Mouse (Mus musculus) heart, adult 2 months (tissue): ENCODE results near the gene Psmd3. TPM values are rescaled to one million over a fixed set of nuclear protein-coding genes. Genes with fewer than 3 reads are reported as not detected.
A peak's percentile ranks its signal among the peaks of the same experiment; 100 is the strongest.
"Not testable (repeated sequence)": the region's sequence is repeated elsewhere in the genome, so short reads cannot be mapped to it uniquely, and the experiment has no call there.

Source experiments
- DNase-seq, 2 experiments: peaks; one replicate each; pipeline ENCODE4 v3.0.0; 2021
- H3K27ac ChIP-seq: fragments of 200-600 bp; 2 replicates; pipeline ENCODE4 v1.8.1; 2022
- H3K27me3 ChIP-seq: fragments of 200-500 bp; 2 replicates; pipeline ENCODE4 v1.6.1; 2012; ENCODE audit warnings: mild to moderate bottlenecking, low read length, inconsistent platforms, mixed read lengths; ENCODE audit not compliant: control insufficient read depth, insufficient read depth
- H3K36me3 ChIP-seq: fragments of 200-500 bp; 2 replicates; pipeline ENCODE4 v1.6.1; 2012; ENCODE audit warnings: low read length, inconsistent platforms; ENCODE audit not compliant: control insufficient read depth, insufficient read depth
- H3K4me1 ChIP-seq: fragments of 200-500 bp; 2 replicates; pipeline ENCODE4 v1.6.1; 2011; ENCODE audit warnings: low read length; ENCODE audit not compliant: control insufficient read depth, insufficient read depth
- H3K4me3 ChIP-seq: fragments of 200-600 bp; 2 replicates; pipeline ENCODE4 v1.8.1; 2022
- H3K79me2 ChIP-seq: fragments of 200-500 bp; replicated peaks from 2 replicates; pipeline ENCODE4 v1.6.1; 2012; ENCODE audit warnings: mild to moderate bottlenecking, inconsistent platforms, low read length, moderate library complexity, mixed read lengths; ENCODE audit not compliant: control insufficient read depth, insufficient read depth
- H3K9ac ChIP-seq: fragments of 200-500 bp; 2 replicates; pipeline ENCODE4 v1.6.1; 2012; ENCODE audit warnings: low read depth, mild to moderate bottlenecking, control low read depth, inconsistent platforms, low read length, mixed read lengths
- CTCF ChIP-seq: fragments of 200-600 bp; IDR thresholded peaks from 2 replicates; pipeline ENCODE4 v1.8.1; 2022; ENCODE audit warnings: antibody characterized with exemption, mild to moderate bottlenecking, moderate library complexity
- EP300 ChIP-seq: fragments of 200-500 bp; IDR thresholded peaks from 2 replicates; pipeline ENCODE4 v1.6.1; 2011; ENCODE audit warnings: low read depth, low read length, control low read depth; ENCODE audit not compliant: insufficient read depth
- POLR2A ChIP-seq: fragments of 200-500 bp; IDR thresholded peaks from 2 replicates; pipeline ENCODE4 v1.6.1; 2011; ENCODE audit warnings: mild to moderate bottlenecking, low read depth, low read length, control low read depth; ENCODE audit not compliant: insufficient read depth
- WGBS: fragments of 180-500 bp; shearing (Covaris S2); methylation state at CpG from one replicate; pipeline ENCODE4 v1.1.7; 2018; 5-methylcytosine and 5-hydroxymethylcytosine counted together
- intact Hi-C: fragments of 180-260 bp; cut with DNase I; formaldehyde crosslinking; loops from one replicate; pipeline ENCODE4 v1.15.1; 2025
- polyA plus RNA-seq: library from polyadenylated mRNA; depleted of rRNA; stranded (reverse); fragments of >200 nt; gene quantifications from 2 replicates; pipeline ENCODE4 v1.2.3, GENCODE M21; 2012
- total RNA-seq, 2 experiments: library from RNA; stranded (reverse); gene quantifications; 2 replicates each; pipeline ENCODE4 v1.2.3; 2021

The Psmd3 gene
- total and polyA plus RNA-seq, 3 experiments, result 89.5 to 144 (median 105) TPM

DNA sequence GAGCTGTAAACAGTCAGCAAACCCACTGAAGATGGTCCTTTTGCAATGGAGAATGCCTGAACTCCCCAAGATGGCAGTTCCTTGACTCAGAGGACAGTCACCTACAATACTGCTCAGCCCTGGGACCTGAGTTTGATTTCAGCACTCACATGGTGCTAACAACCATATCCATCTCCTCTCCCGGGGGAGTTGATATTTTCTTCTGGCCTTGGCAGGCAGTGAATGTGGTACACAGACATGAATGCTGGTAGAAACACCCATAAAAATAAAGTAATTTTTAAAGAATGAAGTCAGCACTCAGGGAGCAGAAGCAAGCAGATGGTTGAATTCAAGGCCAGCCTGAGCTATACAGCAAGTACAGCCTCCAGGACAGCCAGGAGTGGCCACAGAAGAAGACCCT is 53.8 kb downstream of the Psmd3 start:
- intact Hi-C loops, result loop anchor here (5.0 kb wide), 1 partner anchor 34 kb away; the partner anchor contains the start of gene Csf3
- Histone ChIP-seq H3K4me1 (peaks cover 3% of the 10 kb centered on the region; the same call in 1 of the 2 replicates), H3K9ac (no peak overlapping the region), H3K4me3 (no peak overlapping the region), H3K27ac (no peak overlapping the region), H3K27me3 (no peaks in the 10 kb centered on the region), H3K36me3 (no peaks in the 10 kb centered on the region), H3K79me2 (no peaks in the 10 kb centered on the region)
- DNase-seq, result no peak
- 67% methylated on average over 1 of the region's 1 CpGs for WGBS
- TF ChIP-seq CTCF (no peak), EP300 (no peak), POLR2A (no peak)

DNA sequence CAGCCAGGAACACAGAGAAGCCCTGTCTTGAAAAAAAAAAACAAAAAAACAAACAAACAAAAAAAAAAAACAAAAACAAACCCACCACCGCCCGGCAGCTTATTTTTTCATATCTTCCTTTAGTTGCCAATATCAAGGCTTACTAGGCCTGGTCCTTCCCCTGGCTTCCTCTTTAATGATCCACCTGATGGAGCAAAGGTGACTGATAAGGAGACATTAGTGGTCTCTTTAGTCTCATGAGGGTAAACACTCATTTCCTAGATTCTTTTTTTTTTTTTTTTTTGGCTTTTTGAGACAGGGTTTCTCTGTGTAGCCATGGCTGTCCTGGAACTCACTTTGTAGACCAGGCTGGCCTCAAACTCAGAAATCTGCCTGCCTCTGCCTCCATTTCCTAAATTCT is 54.9 kb downstream of the Psmd3 start:
- H3K9ac ChIP-seq, DNase-seq, H3K4me1 ChIP-seq, H3K27ac ChIP-seq, H3K27me3 ChIP-seq, H3K36me3 ChIP-seq, H3K79me2 ChIP-seq, H3K4me3 ChIP-seq: not testable (repeated sequence)
- 84% methylated on average over 2 of the region's 2 CpGs for WGBS
- intact Hi-C loops, result loop anchor here (5.0 kb wide), 1 partner anchor 35 kb away; the partner anchor contains the start of gene Csf3

DNA sequence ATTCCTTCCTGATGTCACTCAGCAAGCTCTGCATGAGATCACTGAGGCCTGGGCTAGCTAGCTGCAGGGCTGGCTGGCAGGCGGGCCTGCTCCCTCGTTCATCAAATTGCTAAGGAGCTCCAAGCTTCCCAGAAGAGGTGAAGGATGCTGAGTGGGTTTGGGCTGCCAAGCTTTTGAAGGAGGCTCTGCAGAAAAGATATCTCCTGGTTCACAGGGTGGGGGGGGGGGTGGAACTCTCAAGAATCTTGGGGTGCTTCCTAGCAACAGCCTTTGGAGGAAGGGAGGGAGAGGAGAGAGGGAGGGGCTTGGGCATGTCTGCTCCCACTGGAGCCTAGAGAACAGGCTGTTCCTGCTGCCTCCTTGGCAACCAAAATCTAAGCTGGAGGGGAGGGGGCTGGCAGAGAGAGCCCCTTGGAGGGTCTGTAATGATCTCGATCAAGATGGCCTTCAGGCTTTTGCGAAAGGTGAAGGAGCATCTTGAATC is 56.1 kb downstream of the Psmd3 start:
- no peak for TF ChIP-seq POLR2A
- TF ChIP-seq EP300, result no peak
- TF ChIP-seq CTCF, result no peak
- Histone ChIP-seq H3K36me3 (no peaks in the 10 kb centered on the region), H3K79me2 (peaks cover 4% of the 10 kb centered on the region; the same call in 1 of the 2 replicates), H3K4me3 (no peak overlapping the region), H3K27ac (no peak overlapping the region), H3K9ac (no peak overlapping the region), H3K27me3 (no peaks in the 10 kb centered on the region), H3K4me1 (peaks cover 6% of the 10 kb centered on the region)
- WGBS, result 60% methylated on average over 4 of the region's 4 CpGs
- DNase-seq, result peak in 1 of 2 experiments; percentile 32
- intact Hi-C loops, result loop anchor here (2.0 to 5.0 kb wide), 2 partner anchors 20 to 36 kb away; partner anchors contain the start of gene Csf3

GRCm38 (mm10) chr11:98738925-98739324 is 56.6 kb downstream of the Psmd3 start:
- intact Hi-C loops, result loop anchor here (2.0 to 5.0 kb wide), 2 partner anchors 20 to 37 kb away; partner anchors contain the start of gene Csf3
- Histone ChIP-seq H3K4me1 (peaks cover 8% of the 10 kb centered on the region), H3K27me3 (no peaks in the 10 kb centered on the region), H3K27ac (no peak overlapping the region), H3K79me2 (peaks cover 4% of the 10 kb centered on the region; the same call in 1 of the 2 replicates), H3K9ac (no peak overlapping the region), H3K36me3 (no peaks in the 10 kb centered on the region), H3K4me3 (no peak overlapping the region)
- 70% methylated on average over 9 of the region's 9 CpGs for WGBS
- DNase-seq, result no peak
- no peak for TF ChIP-seq CTCF
- no peak for TF ChIP-seq EP300
- TF ChIP-seq POLR2A, result no peak

- no peaks in the 10 kb centered on the region for H3K36me3 ChIP-seq
- H3K4me3 ChIP-seq, result peak overlapping the region; percentile 100
- no peaks in the 10 kb centered on the region for H3K27me3 ChIP-seq
- peaks cover 13% of the 10 kb centered on the region for H3K4me1 ChIP-seq
- peaks cover 7% of the 10 kb centered on the region; the same call in 1 of the 2 replicates for H3K79me2 ChIP-seq
- WGBS, result 23% methylated on average over 8 of the region's 8 CpGs
- H3K27ac ChIP-seq, result peak overlapping the region; percentile 100
- peak overlapping the region; percentile 25 for H3K9ac ChIP-seq
- DNase-seq, result no peak
- intact Hi-C loops, result loop anchor here (2.0 kb wide), 1 partner anchor 15 kb away; no protein-coding TSS in a partner anchor
- no peak for TF ChIP-seq CTCF
- TF ChIP-seq POLR2A, result no peak
- TF ChIP-seq EP300, result no peak
Observed at GRCm38 (mm10) chr11:98740026-98740392, 57.7 kb downstream of the Psmd3 start.

- peaks cover 13% of the 10 kb centered on the region for H3K4me1 ChIP-seq
- no peak for TF ChIP-seq EP300
- TF ChIP-seq CTCF, result 0 out of 2 replicates have a peak, but pooled peaks have one; percentile 3
- peak; percentile 75 for TF ChIP-seq POLR2A
- peaks cover 2% of the 10 kb centered on the region; the same call in 1 of the 2 replicates for H3K36me3 ChIP-seq
- H3K4me3 ChIP-seq, result peak within 1 kb of the TSS; percentile 100
- WGBS, result 1% methylated on average over 22 of the region's 22 CpGs
- H3K27me3 ChIP-seq, result no peaks in the 10 kb centered on the region
- intact Hi-C loops, result loop anchor here (1.0 to 2.0 kb wide), 3 partner anchors 14 to 47 kb away; no protein-coding TSS in a partner anchor
- DNase-seq, result peak; percentile 82 to 86
- H3K27ac ChIP-seq, result peak within 1 kb of the TSS; percentile 100
- peaks cover 7% of the 10 kb centered on the region; the same call in 1 of the 2 replicates for H3K79me2 ChIP-seq
- peak within 1 kb of the TSS; percentile 73 for H3K9ac ChIP-seq
Observed at GRCm38 (mm10) chr11:98740393-98741050, 58.2 kb downstream of the Psmd3 start, which contains the start of gene Thra. Gene Thra (plus strand): TSS chr11:98740638.
